Mouse (Mus musculus): Measurements from ENCODE around the gene Gm28308.
A peak's percentile ranks its signal among the peaks of the same experiment; 100 is the strongest.

Gm28308 gene

DNA sequence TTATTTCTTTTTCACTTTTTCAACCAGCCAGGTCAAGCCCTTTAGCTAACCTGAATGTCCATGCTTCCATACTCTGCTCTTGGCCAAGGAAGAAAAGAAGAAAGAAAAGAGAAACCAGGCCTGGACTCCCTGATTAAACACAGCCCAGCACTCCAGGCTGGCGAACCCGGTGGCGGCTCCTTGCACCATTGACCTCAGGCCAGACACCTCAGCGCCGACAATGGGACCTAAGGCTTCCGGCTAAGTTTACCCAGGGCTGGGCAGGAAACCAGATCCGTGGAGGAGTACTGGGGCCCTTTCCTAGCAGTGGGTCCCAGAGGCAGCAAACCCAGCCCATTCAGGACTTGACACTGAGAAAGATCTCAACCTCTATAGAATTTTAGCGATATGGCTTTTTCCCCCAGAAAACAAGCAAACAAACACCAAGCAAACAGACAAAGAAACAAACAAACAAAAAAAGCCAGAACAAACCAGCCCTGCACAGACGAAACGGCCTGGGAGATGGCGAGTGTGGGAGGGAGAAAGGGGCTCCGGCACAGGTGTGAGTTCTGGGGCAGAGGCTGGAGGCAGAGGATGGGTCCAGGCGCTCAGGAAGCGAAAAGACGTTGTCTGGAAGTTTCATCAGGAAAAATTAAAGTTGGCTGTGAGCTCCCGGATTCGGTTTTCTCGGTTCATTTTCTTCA is 18.9 kb upstream of the Gm28308 start:
- no peak for DNase-seq (ENCODE audit: low spot score)

DNA sequence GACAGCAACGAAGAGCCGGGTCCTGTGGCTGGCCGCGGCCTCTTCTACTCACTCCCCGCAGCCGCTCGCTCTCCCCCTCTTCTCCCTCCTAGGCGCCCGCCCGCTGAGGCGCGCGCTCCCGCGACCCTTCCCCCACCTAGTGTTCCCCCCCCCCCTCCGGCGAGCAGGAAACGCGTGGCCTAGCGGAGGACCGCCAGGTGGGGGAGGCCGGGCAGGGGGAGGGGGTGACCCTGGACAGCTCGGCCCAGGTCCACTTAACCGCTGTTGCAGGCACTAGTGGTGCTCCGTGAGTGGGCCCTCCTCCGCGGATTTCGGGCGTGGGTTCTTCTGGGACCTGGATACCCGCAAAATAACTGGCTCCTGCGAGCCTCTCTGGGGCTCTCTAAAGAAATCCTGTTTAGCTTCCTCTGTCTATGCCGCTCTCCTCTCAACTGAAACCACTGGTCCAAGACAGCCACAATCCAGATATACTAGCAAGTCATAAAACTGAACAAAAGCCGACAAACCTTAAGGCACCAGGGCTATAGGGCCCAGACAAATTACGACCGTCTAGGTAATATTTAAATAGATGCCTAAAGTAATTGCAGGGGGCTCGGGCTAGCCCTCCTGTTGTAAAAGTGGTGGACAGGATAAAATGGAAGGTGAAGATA is 17.5 kb upstream of the Gm28308 start, which contains the start of gene Hoxa9:
Gene Hoxa9 (minus strand): TSS at position 574 of the 650 bp plus-strand sequence.
- DNase-seq (ENCODE audit: low spot score) = no peak

DNA sequence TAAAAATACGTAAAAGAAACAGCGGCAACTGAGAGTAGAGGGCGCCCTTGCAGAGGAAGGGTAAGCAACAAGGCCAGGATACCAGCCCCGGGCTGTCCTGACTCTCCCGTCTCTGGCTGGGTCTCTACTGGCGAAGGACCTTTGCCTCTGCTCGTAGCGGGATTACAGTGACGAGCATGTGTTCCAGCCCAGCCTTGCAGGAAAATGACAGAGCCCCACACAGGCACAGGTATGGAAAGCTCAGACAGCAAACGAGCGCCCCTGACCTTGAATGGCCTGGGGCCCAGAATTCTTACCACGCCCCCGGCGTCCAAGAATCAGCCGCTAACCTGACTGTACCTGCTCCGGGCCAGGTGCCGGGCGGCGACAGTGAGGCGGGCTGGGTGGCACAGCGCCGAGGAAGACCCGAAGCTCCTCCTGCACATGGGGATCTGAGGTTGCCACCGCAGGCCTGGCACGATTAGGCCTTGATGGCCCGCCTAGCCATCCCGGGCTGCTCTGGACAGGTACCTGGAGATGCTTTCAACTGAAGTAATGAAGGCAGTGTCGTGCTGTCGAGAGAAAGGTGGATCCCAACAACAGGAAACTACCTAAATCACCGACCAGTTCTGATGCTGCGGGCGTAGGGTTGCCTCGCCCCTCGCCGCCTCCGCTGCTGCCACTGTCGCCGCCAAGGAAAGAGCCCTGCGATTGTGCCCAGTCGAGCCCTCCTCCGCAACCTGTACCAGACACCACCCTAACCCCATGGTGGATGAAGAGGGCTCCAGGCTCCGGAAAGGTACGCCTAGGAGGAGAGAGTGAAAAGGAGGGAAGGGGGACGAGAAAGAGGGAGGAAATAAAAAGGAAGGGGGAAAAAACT is 16.6 kb upstream of the Gm28308 start:
- no peak for DNase-seq (ENCODE audit: low spot score)

DNA sequence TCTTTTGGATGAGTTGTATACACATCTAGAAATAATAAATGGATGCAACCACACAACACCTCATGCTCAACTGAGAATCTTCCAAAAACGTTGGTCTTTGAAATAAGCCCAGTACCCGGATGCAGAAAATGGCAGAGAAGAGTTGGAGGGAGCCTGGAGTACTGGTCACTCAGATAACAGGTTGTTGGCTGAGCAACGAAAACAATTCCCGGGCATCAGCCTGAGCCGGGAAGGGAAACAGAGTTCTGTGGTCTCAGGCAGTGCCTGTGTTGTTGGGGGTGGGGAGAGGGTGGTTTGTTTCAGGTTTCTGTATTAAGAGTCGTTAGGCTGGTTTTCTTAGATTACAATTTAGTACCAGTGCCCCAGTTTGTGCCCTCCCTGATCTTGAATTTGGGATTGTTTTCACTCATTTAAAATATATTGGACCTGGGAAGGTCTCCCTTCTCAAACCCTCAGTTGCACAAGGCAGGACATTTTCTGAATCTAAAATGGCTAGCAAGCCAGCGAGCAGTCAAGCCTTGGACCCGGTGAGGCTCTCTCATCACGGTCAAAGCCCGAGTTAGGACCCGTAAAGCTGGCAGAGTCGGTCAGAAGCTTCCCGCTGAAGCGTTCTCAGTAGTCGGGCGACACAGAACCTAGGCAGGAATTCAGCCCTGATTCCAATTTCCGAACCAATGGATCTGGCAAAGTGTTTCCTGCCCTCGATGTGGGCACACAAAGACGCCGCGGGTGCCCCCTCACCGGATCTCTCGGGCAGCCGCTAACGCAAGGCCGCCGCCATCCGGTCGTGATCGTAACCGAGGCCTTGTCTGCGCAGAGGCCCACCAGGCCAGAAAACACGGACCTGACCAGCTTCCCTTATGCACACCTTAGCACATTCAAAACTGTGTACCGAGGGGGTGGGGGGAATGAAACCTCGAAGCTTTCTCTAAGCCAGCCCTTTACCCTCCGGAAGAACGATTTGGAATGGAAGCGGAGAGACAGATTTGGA is 15.6 kb upstream of the Gm28308 start:
- no peak for DNase-seq (ENCODE audit: low spot score)

DNA sequence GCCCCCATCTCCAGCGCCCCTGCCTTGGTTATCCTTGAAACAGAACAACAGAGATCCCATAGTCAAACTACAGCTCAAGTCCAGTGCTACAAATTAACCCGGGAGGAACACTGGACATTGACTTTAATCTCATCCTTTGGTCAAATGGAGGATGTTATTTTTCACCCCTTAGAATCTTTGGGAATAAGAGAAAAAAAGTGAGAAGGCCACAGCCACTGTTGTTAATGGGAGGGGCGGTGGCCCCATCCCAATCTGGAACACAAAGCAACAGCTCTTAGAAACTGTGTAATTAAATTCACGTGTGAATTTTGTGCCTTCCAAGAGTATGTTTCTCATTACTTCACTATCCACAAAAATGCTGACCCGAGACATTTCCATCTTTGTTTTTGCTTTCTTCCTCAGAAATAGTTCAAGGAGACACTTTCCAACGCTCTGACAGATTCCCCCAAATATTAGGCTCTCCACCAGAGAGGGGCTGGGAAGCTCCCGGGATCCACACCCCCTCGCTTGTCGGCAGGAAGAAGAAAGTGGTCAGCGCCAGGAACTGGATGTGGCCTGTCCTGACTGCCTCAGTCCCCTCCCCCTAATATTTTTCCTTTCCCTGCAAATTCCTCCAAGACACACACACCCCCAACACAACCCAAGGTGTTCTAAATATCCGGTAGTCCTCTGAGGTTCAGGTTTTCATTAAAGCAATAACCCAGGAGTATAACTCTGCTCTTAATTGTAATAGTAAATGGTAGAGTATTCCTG is 14.5 kb upstream of the Gm28308 start:
- DNase-seq (ENCODE audit: low spot score) = no peak

DNA sequence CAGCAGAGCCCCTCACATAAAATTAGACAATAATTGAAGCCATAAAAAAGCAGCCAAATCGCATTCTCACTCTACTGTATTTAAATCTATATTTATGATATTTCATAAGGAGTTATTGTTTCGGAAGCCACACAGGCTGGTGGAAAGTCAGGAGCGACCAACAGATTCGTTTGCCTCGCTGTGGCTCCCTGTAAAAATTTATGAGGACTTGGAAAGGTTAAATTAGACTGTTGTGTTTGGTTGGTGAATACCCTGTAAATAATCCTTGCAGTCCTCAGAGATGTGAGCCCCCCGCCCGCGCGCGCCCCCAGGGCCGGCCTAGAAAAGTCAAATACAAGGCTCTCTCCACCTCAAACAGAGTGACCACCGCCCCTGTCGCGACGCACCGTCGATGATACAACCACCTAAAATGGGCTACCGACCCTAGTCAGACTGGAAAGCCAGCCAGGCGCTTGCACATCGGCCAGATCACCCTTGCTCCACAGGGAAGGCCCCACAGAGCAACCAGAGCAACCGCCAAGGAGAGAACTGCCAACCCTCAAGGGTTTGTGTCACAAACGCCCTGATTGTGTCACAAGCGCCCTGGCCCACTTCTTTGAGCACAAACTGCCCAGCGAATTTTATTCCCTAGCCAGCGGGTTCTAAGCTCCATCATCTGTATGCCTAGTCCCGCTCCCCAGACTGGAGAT is 13.6 kb upstream of the Gm28308 start:
- peak; percentile 48 for DNase-seq (ENCODE audit: low spot score)

DNA sequence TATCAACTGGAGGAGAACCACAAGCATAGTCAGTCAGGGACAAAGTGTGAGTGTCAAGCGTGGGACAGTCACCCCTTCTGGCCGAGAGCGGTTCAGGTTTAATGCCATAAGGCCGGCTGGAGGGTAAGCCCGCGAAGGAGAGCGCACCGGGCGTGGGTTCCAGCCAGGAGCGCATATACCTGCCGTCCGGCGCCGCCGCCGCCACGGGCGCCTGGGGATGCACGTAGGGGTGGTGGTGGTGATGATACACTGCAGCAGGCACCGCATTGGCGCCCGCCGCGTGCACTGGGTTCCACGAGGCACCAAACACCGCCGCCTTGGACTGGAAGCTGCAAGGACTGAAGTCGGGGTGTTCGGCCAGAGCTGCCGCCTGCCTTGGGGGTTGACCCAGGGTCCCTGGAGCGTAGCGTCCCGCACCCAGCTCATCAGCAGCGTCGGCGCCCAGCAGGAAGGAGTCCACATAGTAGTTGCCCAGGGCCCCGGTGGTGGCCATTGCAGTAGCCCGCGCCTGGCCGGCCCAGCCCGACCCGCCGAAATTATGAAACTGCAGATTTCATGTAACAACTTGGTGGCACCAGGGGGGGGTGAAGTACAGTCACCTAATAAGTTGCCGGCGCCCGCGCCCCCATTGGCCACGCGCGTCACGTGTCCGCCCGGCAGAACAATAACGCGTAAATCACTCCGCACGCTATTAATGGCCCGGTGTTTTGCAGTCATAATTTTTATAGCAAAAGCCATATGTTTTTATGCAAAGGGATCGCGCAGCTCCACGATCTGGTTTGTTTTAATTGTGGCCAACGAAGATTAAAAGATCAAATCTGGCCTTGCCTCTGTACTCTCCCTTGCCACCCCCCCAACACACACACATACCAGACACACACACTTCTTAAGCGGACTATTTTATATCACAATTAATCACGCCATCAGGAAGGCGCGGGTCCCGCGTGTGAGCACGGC is 12.8 kb upstream of the Gm28308 start:
- peak; percentile 81 for DNase-seq (ENCODE audit: low spot score)

DNA sequence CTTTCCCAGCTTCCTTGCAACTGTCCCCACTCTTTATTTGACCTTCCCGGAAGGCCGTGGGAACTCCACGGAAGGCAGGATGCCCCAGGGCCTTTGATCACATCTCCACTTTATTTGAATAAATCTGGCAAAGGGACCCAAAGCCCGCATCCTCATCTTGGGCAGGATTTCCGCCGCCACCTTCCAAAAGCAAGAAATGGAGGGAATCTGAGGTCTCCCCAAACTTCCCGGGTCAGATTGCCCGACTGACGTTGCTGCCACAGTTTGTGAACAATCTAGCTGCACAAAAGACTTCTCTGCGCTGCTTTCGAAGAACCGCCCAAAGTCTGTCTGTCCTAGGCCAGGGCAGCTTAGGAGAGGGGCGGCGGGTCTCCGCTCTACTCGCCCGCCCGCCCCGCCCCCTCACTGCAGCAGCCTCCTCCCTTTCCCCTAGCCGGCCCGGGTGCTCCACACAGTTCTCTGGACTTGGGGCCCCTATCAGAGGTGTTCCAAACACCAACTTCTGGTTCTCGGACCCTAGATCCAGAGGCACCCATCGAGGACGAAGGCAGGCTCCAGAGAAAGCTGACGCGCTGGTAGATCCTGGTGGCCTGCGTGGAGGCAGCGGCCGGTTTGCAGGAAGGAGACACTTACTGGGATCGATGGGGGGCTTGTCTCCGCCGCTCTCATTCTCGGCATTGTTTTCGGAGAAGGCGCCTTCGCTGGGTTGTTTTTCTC is 11.9 kb upstream of the Gm28308 start:
- no peak for DNase-seq (ENCODE audit: low spot score)

DNA sequence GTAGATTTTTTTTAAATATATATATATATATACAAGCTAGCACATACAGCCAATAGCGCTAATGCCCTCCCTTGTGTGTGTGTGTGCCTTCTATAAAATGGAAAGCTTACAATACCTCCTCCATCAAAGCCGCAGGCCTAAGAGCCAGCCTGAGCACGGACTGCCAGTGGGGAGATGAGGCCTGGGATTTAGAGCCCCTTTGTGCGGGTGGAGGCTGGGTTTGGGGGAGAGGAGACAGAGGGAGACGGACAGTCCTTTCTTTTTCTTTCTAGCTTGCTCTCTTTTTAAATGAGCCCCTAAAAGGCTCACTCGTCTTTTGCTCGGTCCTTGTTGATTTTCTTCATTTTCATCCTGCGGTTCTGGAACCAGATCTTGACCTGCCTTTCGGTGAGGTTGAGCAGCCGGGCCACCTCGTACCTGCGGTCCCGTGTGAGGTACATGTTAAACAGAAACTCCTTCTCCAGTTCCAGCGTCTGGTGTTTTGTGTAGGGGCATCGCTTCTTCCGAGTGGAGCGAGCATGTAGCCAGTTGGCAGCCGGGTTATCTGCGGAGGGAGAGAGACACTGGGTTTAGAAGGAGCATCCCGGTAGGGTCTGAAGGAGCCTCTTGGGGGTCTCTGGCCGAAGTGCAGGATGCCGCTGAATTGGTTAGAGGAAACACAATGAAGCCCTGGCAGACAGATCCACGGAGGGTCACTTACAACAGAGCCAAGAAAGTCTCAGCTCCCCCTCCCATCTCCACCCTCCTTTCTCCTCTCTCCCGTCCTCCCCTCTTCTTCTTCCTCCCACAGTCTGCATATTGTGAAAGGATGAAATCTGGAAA is 11.0 kb upstream of the Gm28308 start:
- DNase-seq (ENCODE audit: low spot score) = no peak

DNA sequence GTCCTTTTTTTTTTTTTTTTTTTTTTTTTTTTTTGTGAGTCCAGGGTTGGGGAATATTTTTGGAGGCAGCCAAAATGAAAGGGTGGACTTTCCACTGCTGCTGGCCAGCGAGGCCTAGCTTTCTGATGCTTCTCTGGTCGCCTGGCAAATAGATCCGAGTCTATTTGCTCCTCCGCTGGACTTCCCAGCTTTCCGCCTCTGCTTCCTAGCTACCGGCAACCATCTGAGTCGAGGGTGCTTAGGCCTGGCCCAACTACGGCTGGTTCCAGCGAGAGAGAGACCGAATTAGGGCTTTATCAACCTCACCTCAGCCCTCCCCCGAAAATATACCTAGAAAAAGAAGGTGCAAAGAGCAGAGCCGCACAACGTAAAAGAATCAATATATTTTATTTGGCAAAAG is 9.6 kb upstream of the Gm28308 start:
- DNase-seq (ENCODE audit: low spot score) = no peak

DNA sequence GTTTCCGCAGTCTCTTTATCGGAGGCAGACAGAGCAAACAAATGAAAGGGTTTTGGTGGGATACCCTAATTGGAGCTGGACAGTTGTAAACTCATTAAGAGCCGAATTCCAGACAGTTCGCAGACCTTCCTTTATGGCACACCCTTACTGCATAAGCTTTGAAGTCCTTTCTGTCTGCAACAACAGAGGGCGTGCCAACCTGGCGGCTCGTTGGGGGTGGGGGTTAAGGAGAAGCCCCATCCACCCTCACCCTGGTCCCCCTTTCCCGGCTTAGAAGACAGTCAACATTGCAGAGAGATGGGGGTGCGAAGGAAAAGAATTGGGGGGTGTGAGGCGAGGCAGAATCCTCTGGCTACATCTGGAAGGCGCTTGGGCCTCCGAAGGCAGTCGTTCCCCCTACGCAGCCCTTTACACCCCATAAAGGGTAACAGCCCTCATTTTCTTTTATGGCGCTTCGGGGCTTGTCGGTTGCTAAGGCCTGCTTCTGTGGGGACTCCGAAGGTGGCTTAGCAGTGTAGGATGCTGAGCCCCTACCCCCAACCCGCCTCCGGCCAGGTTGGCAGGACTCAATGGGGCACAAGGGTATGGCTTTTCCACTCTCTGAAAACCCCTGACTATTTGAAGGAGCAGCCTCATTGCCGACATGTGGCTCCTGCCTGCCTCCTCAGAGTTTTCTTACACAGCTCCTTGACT is 9.0 kb upstream of the Gm28308 start:
- peak; percentile 51 for DNase-seq (ENCODE audit: low spot score)

DNA sequence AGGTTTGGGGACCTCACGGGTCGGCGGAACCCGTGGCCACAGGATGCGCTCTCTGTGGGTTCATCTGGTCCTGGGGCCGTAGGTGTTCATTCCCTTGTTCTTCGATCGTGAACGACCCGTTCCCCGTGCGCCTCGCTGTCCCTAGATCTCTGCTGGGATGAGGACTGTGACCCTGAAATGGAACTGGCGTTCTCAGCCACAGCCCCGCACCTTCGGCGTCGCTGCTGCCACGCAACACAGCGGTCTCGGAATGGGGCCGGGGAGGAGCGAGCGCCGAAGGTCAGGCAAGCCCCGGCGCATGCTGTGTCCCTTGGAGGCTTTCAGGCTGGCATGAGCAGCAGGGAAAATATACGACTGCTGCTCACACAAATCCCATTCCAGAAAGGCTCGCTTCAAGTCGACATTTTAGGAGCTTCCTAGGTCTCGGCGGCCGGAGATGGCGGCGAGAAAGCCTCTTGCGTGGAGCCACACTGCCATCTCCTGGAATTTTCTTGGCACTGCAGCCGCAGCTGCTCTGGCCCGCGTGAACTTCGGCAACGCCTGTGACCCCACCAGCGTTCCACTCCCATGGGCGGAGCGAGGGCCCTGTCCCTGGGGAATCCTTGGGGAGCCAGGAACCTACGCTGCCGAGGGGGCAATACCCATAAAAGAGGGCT is 8.3 kb upstream of the Gm28308 start, which contains the start of gene Hoxa7:
Gene Hoxa7 (minus strand): TSS at position 518 of the 656 bp plus-strand sequence.
- peak; percentile 92 for DNase-seq (ENCODE audit: low spot score)

DNA sequence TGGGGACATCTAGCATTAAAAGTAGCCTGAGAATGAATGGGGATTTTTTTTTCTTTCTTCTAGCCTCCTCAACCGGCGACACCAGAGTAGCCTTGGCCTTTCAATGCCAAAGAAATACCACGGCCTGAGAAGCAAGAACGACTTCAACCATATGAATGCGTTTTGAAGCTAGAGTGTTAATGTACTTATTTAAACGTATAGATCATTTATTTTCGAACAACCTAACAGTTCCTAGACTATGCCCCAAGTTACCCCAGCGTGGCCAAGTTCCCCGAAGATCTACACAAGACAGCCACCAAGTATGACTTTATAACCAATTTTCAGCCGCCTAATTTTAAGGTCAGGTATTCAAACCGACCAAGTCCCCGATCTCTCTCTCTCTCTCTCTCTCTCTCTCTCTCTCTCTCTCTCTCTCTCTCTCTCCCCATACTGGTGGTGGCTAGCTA is 7.7 kb upstream of the Gm28308 start:
- no peak for DNase-seq (ENCODE audit: low spot score)

DNA sequence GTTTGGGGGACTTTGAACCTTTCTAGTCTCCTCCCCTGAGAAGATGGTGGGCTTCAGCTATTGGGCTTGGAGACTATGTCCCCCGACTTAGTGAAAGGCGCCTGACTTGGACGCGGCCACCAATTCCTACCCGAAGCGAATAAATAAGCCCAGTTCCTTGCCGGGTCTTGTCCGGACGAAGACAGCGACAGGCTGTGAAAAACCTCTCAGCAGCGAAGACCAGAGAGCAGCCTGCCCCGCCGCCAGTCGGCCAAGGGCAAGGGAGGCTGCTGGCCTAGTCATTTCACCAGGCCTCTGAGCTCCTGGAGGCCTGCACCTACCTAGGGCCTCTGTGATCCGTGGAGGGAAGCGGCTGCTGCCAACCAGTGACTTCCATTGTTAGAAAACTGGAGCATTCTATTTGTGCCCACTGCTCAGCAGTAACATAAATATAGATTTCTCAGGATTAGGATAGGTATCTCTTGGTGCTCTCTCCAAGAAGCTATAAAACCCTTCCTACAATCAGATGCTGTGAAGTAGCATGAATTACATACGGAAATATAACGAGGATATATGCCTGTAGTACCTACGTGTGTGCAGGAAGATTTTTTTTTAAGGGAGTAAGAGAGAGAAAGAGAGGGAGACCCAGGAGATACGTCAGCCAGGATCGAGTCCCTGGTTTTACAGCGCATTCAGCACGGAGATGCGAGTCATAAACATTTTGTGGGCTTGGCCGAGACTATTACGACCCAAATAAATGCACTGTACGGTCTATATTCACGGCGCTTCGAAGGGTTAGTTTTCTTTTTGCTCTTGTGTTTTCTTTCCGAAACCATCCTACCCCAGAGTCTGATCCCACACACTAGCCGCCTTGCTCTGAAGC is 7.1 kb upstream of the Gm28308 start:
- peak; percentile 36 for DNase-seq (ENCODE audit: low spot score)

DNA sequence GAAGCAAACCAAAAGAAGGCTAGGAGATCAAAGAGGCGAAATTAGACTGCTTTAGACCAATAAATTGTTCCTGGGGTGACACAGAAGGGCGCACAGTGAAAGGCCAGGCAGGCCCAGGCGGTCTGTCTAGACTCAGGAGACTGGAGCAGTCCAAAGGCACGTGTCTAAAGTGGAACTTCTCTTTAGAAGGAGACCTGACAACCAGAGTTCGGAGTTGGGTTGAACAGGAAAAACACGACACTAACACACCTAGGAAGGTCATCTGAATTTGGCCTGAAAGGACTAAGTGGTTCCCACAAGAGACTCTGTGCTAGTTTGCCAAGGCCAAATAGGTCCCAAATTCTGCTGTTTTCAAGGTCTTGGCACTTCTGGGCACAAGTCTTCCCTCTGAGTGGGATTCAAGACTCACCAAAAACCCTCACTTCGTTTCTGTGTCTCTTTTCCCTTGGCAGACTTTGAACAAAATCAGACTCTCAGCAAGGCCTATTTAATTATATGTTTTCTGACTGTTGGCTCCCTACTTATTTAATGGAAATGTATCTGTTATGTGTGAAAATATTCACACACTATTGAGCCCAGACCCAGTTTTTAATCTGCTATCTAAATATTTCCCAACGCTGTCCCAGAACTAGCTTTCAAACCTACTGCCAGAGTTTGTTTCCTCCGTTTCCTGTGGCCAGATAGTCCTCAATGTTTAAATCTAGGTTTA is 6.2 kb upstream of the Gm28308 start:
- DNase-seq (ENCODE audit: low spot score) = no peak

Data from urinary bladder, postnatal 25 days (tissue).